Mouse (Mus musculus) erythroblast, embryonic 14.5 days (primary cell): ENCODE measurements around the gene Gm44805.

Experiments
- GATA1 ChIP-seq: IDR thresholded peaks from 2 replicates; pipeline ENCODE4 v1.6.1; 2012; ENCODE audit warnings: low read length, inconsistent platforms, mixed read lengths
- TAL1 ChIP-seq: IDR thresholded peaks from 3 replicates; pipeline ENCODE4 v1.6.1; 2012; ENCODE audit warnings: low read length, inconsistent platforms, mixed read lengths

GRCm38 (mm10) chr7:19686521-19686920 lies 5.3 kb upstream of the Gm44805 start:
- TF ChIP-seq GATA1 (no peak), TAL1 (no peak)
